Mouse (Mus musculus) heart, adult 18-20 months (tissue): ENCODE data around the gene Cbl. TPM values are rescaled to one million over a fixed set of nuclear protein-coding genes. Genes with fewer than 3 reads are reported as not detected.

Experiments
- DNase-seq, 2 experiments: peaks; one replicate each; pipeline ENCODE4 v3.0.0; 2021 to 2022; ENCODE audit warnings: mixed read lengths in 1 of 2
- total RNA-seq, 2 experiments: library from RNA; stranded (reverse); gene quantifications; 2 replicates each; pipeline ENCODE4 v1.2.3; 2021

Gene Cbl
- total RNA-seq, 2 experiments from 2014 or later, result 18.0 to 18.5 TPM

DNA sequence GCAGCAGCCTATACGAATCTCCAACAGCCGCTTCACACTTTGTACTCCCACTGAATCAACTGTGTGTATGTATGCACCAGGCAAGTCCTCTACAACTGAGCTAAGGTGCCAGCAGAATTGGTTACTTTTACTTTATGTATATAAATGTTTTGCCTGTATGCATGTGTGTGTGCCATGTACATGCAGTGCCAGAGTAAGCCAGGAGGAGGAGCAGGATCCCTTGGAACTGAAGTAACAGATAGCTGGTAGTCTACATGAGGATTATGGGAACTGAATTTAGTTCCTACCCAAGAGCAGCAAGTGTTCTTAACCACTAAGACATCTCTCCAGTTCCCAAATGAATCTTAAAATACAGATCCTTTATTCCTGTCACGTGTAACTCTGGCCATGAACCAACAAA lies 51.6 kb downstream of the Cbl start:
- peak; percentile 47 to 58 for DNase-seq

DNA sequence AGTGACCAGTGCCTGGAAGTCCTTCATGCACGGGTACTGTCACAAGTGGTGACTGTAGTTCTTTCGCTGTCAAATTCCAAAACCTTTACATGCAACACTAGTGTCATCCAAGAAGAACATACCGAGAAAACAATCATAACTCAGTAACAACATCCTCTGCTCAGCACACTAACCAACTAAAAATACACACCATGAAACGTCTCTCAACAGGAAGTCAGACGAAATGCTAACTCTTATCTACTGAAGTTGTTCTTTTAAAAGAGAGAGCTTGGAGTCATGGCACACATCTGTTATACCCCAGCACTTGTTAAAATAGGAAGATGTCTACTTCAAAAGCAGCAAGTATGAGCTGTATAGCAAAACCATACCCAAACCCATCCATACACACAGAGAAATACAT lies 52.3 kb downstream of the Cbl start:
- no peak for DNase-seq

DNA sequence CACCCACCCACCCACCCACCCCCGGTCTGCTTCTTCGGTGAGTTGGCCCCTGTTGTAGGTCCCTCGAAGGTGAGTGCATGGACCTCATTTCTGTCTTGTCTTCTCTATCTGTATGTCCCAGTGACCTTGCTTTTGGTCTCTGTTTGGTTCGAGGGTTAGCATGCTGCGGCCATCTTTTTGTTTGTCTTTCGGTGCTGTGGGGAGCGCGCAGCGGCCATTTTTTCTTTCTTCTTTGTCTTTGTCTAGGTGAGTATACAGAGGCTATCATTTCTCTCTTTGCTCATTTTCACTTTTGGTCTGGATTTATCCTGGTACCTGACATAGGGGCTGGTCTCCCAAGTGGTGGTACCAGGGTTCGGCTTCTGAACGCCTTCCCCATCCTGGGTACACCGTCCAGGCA lies 55.0 kb downstream of the Cbl start:
- no peak for DNase-seq

DNA sequence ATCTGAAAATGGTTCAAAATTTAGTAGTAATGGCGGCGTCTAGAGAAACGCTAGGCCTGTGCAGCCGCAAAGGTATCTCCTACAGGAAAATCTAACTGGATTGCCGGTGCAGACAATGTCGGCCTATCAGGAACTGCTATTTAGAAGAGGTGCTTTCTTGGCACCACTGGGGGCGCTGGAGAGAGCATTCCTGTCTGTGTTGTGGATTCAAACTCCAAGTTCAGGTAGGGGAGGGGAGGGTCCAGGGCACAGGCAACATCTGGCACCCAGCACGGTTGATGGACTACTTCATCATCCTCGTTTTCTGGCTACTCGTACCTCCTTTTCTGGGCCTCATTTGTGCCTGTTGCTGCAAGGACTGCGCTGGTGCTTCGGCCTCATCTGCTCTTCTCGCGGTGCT lies 55.5 kb downstream of the Cbl start:
- DNase-seq, result no peak

DNA sequence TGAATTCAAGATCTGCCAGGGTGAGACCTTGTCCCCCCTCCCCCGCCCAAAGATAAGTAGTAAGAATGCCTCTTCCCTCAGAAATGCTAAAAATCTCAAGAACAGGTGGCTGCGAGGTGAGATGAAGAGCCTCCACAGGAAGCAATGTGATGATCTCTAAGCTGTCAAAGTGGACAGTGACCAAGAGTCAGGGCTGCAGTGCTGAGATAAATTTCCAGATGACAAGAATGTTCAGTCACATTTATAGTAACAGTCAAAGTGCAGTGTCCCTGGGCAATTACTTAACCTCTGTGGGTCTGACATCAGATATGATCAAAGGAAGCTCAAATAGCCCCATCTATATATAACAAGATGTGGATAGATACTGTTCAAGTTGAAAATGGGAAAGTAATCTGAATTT lies 56.4 kb downstream of the Cbl start:
- no peak for DNase-seq

DNA sequence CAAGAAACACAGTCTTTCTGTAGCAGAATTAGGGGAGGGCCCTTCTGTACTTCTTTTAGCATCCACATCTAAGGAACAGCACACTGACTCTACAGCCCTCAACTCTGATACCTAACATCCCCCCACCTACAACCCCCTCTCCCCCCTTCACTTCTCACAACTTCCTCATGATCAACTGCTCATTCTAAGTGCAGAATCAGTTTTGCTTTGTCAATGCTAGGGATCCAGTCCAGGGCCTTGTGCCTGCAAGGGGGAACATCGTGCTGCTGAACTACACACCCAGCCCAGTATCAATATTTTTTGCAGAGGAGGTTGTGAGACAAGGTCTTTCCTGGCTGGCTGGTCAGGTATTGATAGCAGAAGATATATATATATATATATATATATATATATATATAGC lies 57.9 kb downstream of the Cbl start:
- no peak for DNase-seq

DNA sequence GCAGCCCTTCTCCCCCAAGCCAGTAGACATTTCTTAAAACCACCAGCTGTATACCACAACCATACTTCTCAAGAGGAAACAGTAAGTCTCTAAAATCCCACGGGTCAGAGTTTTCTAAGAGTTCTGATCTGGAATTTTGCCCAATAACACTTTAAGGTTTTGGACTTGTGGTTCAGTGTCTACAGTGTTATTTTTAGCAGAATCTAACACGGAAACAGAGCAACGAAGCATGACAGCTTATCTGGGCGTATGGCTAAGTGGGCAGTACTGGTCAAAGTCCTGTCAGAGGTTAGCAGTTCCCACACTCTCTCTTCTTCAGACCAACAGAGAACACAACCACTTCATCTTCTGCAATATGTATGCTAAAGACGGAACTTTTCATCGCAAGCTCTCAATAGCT lies 58.3 kb downstream of the Cbl start:
- DNase-seq, result peak; percentile 45 to 58

DNA sequence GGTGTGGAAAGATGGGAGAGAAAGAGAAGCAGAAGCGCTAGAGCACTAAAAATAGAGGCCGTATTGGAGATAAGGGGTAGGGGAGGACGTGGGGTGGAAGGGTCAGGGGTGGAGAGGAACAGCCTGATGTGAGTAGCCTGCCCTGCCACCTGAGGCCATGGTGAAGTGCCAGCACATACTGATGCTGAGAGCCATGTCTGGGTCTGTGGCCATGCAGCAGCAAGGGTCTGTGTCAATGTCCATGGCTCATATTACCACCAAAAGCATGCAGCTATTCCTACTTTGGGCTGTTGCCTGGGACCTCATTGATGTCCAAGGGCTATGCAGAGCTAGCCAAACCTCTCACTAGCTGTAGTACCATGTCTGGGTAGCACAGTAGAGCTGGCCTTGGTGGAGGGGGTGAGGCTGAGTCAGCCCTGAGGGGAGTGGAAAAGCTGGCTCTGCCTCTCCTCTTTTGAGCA lies 63.1 kb downstream of the Cbl start:
- peak; percentile 39 to 52 for DNase-seq

DNA sequence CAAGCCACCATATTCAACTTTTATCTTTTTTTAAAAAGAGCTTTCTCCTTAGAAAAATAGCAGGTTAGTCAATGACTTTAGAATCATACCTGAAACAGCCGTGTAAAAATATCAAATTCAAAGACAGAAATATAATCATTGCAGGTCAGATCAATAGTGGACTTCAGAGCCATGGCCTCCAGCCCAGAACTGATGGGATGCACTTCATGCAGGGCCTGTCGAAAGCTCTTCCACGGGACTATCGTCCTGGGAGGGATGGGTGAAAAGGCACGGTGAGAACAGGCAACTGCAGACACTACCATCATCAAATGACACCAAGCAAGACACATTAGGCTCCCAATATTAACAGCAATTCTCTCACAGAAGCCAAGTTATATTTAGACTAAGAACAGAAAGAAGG lies 64.9 kb downstream of the Cbl start:
- DNase-seq, result no peak

DNA sequence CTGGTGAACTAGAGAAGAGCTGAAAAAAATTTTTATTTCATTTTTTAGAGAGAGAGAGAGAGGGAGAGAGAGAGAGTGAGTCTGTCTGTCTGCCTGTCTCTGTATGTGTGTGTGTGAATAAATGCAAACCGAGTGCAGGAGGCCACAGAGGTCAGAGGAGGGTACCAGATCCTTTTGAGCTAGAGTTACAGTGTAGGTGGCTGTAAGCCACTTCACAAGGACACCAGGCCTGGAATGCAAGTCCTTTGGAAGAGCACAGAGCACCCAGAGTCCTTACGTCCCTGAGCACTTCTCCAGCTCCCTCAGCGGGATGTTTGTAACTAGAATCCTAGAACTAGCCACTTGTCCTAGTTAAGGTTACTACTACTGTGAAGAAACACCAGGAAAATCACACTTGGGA lies 74.0 kb downstream of the Cbl start:
- DNase-seq, result no peak

DNA sequence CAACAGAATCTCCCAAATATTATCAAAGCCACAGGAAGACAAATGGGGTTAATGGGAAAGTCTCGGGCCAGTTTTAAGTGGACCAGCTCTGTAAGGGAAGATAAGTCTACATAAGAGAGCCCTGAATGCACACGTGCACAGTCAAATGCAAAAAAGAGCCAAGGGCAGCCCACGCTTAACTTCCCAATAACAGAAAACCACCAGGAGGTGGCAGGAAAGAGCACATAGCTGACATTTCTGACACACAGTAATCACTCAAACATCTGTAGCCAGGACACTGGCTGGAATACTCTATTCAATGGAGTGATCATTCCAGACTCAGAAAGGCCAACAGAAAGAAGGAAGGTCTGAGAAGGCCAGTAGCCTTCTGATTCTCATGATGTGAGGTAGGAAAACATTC lies 86.6 kb downstream of the Cbl start:
- DNase-seq, result peak; percentile 34 to 54

DNA sequence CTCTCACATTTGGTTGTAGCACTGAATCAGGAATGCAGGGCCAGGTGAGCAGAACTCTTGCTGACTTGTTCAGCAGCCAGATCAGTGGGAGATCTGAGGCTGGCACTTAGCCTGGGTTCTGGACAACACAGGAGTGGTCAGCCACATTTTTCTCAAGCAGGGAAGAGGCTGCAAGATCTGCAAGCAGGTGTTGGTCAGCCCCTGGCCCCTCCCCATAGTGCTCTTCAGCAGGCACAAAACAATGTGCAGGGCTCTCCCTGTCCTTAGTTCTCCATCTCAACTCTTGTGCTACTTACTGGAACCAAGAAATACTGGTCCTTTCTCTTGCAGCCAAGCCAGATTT lies 89.2 kb downstream of the Cbl start:
- no peak for DNase-seq

DNA sequence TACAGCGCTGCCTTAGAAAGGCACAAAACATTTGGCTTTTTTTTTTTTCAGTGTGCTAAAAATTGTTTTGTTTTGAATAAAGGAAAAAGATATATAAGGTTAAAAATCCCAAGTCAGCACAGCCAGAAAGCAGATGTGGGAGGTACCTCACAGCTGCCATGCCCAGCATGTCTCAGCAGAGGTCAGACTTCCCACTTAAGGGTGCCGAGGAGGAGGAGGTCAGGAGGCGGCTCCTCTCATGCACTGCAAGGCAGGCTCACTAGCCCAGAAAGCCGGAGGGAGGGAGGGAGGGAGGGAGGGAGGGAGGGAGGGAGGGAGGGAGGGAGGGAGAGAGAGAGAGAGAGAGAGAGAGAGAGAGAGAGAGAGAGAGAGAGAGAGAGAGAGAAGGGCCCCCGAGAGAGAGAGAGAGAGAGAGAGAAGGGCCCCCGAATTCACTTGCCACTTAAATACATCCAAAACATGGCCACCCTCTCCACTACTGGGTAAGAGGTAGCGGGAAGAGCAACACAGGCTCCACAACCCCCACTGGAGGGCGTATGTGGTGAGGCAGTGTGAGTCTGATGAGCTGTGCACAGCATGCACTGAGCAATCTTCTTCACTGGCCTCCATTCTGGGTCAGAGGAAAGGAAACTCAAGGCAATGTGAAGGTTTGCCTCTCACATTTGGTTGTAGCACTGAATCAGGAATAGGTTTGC lies 89.7 kb downstream of the Cbl start:
- DNase-seq, result peak in 1 of 2 experiments; percentile 56

DNA sequence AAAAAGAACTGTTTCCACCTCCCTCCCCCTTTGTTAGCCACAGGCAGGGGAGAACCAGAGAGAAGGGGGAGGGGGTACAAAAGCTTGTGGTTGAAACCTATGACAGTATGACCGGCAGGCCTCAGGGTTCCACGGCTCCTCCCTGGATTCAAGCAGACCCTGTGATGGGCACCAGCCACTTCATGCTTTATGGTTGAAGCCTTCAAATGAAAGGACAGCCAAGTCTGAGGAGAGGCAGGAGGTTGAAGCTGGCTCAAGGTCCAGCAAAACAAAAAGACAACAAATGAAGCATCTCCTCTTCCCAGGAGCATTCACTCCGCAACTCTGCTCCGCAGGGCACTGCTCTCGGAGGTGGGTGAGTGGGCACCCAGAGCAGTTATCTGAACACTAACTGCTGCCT lies 90.4 kb downstream of the Cbl start:
- DNase-seq, result no peak

DNA sequence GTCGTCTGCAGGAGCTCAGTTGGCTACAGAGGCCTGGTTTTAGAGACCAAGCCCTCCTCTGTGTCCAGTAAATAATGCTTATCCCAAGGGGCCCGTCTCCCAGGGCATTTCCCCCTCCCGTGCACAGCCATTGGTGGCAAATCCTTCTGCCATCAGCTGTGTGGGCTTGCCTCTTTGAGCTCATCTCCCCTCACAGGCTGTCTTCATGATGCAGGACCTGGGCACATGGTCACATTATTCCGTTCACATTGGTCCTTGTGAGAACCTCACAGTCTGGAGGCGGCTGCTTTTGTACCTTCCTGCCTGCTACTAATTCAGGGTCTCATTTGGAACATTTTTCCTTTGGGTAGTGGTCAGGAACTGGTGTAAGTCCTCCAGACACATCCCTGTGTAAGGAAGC lies 91.9 kb downstream of the Cbl start:
- DNase-seq, result no peak

DNA sequence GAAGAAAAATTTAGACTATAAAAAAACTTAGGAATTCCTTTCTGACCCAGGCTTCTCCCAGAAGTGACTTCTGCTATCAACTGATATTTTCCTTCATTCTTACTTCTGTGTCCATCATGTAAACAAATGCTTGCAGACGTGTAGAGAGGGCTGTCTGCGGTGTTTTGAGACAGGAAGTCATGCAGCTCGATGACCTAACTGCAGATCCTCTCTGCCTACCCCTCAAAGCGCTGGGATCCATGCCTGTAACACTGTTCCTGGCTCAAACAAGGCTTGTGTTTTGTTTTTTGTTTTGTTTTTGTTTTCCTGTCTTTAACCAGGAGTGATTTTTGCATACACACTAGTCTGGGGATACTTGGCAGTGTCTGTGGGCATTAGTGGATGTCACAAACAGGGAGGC lies 96.0 kb downstream of the Cbl start:
- no peak for DNase-seq

DNA sequence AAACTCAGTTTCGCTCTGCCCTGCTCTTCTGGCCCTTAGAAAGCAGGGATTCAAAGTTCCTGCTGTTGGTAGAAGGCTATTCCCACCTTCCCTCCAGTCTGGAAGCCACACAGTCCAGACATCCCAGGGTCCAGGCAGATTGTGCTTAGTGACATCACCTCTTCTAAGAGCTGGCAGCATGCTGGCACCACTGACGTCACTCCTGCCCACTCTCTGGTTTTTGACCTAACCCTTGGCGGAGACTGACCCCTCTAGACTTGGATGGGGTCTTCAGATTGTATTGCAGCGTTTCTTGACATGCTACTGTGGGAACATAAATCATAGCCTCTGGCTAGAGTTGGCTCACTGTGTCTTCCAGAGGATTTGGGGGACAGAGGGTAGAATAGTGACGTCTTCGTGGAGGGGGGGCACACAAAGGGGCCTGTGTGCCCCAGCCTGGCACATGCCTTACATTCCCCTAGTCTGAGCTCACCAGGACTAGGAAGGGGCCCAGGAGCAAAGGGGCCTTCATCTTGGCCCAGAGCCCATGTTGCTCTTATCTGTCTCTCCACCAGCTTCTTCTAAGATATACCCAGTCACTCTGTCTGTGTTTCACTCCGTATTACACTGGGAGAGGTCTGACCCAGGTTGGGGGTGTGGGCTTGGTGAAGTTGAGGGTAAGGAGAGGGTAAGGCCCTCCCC lies 98.0 kb downstream of the Cbl start:
- DNase-seq, result no peak

DNA sequence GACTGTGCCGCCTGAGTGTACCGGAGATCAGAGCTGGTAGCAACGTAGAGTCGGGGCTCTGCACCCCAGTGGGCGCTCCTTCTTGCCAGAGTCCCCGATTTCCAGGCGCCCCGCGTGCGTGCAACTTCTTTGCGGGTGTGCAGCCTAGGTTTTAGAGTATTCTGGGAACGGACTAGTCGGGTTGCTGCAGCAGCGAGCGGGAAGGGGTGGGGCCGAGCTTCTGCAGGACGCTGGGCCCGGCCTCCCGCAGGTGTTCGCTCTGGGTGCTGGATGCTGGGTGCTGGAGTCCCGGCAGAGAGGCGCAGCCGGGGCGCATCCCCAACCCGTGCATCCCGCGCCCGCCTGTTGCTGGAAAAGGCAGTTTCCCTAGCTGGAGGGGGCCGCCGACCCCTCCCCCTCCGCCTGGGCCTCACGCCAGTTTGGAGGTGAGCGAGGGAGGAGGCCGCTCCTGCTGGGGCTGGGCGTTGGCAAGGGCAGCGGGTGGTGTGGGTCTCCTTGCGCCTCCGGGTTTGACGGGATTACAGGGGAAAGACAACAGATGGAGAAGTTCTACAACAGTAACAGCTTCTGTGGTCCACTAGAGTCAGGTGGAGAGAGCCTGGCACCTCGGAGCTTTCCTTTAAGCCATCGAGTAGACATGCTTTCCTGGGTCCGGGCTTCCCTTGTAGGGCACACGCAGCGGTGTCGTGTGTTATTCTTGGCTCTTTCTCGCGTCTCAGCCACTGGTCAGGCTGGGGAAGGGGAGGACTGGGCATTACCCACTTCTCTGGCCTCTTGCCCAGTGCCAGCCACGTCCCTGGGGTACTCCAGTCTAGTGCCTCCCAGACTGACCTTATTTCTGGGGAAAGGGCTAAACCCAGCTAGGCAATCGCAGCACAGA lies 98.8 kb downstream of the Cbl start:
- peak; percentile 65 to 70 for DNase-seq

DNA sequence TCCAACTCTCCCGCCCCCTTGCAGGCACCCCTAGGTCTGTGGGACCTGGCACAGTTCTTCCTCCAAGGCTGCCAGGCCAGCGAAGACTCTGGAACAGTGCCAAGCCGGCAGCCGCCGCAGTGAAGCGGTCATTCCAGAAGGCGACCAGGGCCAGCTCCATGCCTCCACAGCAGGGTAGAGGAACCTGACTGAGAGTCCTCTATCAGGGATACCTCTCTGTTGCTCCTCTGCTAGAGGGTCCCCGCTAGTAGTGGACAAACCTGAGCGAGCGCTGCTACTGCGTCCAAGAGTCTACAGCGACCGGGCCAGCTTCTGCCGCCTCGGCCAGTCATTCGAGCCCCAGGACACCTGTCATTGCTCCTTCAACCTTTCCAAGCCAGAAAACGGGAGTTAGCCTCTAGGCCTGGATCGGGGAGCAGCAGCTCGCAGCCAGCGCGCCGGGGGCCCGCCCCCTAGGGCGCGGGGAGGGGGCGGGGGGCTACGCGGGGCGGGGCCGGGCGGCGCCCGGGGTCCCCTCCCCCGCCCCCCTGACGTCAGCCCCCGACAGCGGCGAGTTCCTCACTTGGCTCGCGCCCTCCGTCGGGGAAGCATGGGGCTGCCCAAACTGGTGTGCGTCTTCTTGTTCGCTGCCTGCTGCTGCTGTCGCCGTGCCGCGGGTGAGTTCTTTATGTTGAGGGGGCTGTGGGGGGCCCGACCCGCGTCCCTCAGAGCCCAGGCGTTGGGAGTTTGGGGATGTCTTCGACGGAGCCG lies 99.6 kb downstream of the Cbl start, which contains the start of gene Mcam:
Mcam (plus strand) TSS at position 369 of the 750 bp plus-strand sequence.
- DNase-seq, result peak; percentile 69 to 74

DNA sequence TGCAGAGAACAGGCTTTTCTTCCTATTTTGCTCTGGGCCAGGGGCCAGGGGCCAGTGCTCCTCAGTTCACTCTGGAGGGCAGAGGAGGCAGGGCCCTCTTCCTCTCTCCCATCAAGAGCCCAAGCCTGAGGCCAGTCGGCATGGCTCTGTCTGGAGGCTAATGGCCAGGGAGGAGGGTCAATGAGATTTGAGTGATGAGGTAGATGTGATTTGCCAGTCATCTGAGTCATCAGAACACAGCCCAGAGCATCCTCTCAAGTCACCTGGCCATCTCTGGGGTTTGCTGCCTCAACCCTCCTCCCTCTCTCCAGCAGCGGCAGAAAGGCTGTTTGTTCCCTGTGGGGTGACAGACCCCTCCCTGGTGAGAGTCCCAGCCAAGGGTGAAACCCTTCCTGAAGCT lies 100.6 kb downstream of the Cbl start:
- DNase-seq, result peak in 1 of 2 experiments; percentile 18

DNA sequence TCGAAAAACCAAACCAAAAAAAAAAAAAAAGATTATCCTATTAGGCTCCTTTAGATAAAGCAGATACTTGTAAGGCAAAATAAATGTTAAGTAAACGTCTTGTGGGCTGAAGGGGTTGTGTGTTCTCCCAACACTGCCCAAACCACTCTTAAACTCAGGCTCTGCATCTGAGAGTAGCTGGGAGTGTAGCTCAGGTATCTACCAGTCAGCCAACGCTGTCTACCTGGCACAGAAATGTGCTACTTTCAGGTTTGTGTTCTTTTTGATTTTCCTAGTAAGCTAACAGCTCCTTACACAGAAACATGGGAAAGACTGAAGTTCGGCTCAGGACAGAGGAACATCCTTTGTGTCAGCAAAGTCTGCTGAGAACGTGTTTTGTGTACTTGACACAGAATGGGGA lies 101.6 kb downstream of the Cbl start:
- no peak for DNase-seq

DNA sequence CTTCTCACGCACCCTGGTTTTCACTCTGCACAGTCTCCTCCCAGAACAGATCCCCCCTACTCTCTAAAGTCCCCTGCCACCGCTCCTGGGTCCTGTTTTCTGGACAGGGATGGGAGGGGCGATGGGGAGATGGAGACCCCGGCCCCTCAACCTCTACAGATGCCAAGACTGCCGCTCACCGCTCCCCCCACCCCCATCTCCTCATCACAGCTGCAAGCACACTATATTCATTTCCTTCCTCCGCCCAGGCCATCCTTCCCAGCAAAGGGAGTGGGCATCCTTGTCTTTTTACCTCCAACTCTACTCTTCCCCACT lies 102.6 kb downstream of the Cbl start:
- DNase-seq, result no peak
